Mouse (Mus musculus): ENCODE data around the gene Igsf6. TPM values are rescaled to one million over a fixed set of nuclear protein-coding genes. Genes with fewer than 3 reads are reported as not detected.

Gene Igsf6
- polyA plus RNA-seq (2015; fragmentation: Nextera tagmentation; extraction: Ambion mirVana) = 3.0 TPM in 2 replicates

DNA sequence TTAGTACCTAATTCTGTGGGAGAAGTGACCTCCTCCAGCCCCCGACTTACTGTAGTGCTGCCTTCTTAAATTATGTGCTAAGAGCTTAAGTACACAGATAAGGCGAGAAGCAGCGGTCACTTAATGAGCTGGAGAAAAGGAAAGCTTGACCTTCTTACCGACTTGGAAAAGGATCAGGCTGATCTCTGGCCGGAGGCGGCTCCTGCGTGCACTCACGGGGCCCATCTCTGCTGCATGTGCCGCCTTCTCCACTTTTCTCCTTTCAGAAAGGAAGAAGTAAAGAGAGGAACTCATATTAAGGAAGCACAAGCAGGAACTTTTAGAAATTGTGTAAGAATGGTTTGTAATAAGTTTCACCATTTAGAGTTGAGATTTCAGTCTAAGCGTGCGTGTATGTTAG is at the start of gene Igsf6:
TSS of gene Igsf6 (minus strand) at position 292 of the 400 bp plus-strand sequence.
- no peak within 1 kb of the TSS for H3K4me2 ChIP-seq (replicated peaks)
- no peak within 1 kb of the TSS for H3K9ac ChIP-seq
- peak within 1 kb of the TSS; percentile 7; the same call in 1 of the 2 replicates for H3K27ac ChIP-seq
- no peaks in the 10 kb centered on the region for H3K4me1 ChIP-seq (replicated peaks)
- peaks cover 21% of the 10 kb centered on the region for H3K36me3 ChIP-seq
- H3K4me3 ChIP-seq (replicated peaks) = no peak within 1 kb of the TSS
- no peak for ATAC-seq
- WGBS = 64% methylated on average over 11 of the region's 11 CpGs
- H3K9me3 ChIP-seq = no peaks in the 10 kb centered on the region
- H3K27me3 ChIP-seq (replicated peaks) = no peaks in the 10 kb centered on the region

DNA sequence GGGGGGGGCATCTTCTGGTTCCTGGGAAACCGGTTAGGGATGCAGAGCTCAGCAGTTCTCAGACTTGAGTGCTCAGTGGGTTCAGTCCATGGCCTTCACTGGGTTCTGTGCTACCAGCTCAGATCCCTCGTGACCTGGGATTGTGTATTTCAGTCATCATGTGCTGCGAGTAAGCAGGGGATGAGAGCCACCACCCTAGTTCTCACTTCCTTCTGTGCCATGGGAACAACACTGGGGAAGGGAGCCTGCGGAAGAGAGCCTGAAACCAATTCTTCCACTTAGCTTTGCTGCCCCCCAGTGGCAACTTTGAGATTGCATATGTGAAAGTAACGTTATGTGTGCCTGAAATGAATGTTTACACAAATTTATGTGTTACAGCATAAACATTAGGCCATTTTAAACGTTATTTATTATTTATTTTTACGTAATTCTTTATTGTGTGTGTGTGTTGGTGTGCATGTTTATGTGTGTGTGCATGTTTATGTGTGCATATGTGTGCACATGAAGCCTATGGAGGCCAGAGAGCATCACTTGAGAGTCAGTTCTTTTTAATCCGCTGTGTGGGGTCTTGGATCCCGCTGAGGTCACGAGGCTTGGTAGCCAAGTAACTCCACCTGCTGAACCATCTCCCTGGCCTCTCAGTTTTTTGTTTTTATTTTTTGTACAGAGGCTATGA is 45.9 kb upstream of the Igsf6 start:
- Histone ChIP-seq H3K27me3 (replicated peaks) (no peaks in the 10 kb centered on the region), H3K27ac (no peak overlapping the region), H3K9me3 (no peaks in the 10 kb centered on the region), H3K36me3 (no peaks in the 10 kb centered on the region), H3K4me1 (replicated peaks) (no peaks in the 10 kb centered on the region), H3K4me2 (replicated peaks) (no peak overlapping the region), H3K4me3 (replicated peaks) (no peak overlapping the region), H3K9ac (no peak overlapping the region)
- ATAC-seq = peak; percentile 82
- WGBS = 12% methylated on average over 10 of the region's 10 CpGs

DNA sequence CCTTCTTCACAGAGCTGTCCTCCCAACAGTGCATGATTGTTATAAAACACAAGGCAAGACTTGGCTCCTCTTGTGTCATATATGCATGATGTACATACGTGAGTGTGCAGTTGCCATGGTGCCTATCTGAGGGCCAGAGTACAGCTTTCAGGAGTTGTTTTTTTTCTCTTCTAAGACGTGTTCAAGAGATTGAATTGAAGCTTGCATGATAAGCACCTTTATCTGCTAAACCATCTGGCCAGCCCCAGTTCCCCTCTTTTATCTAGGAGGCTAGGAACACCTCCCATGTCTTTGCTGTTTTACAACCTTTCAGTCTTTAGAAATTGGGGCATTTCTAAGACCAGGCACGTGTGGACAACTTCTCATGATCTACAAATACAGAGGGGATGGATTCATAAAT is 37.4 kb upstream of the Igsf6 start:
- Histone ChIP-seq H3K4me1 (replicated peaks) (no peaks in the 10 kb centered on the region), H3K36me3 (no peaks in the 10 kb centered on the region), H3K9ac (no peak overlapping the region), H3K9me3 (no peaks in the 10 kb centered on the region), H3K27me3 (replicated peaks) (no peaks in the 10 kb centered on the region), H3K4me2 (replicated peaks) (no peak overlapping the region), H3K27ac (no peak overlapping the region), H3K4me3 (replicated peaks) (no peak overlapping the region)
- no peak for ATAC-seq
- WGBS = 54% methylated on average over 3 of the region's 3 CpGs

GRCm38 (mm10) chr7:121111321-121111720 is 36.9 kb upstream of the Igsf6 start:
- H3K36me3 ChIP-seq = no peaks in the 10 kb centered on the region
- 26% methylated on average over 3 of the region's 3 CpGs for WGBS
- no peaks in the 10 kb centered on the region for H3K9me3 ChIP-seq
- H3K4me2 ChIP-seq (replicated peaks) = no peak overlapping the region
- ATAC-seq = peak; percentile 28; the same call in 1 of the 2 replicates
- H3K4me1 ChIP-seq (replicated peaks) = no peaks in the 10 kb centered on the region
- no peak overlapping the region for H3K27ac ChIP-seq
- H3K9ac ChIP-seq = no peak overlapping the region
- H3K4me3 ChIP-seq (replicated peaks) = no peak overlapping the region
- H3K27me3 ChIP-seq (replicated peaks) = no peaks in the 10 kb centered on the region

DNA sequence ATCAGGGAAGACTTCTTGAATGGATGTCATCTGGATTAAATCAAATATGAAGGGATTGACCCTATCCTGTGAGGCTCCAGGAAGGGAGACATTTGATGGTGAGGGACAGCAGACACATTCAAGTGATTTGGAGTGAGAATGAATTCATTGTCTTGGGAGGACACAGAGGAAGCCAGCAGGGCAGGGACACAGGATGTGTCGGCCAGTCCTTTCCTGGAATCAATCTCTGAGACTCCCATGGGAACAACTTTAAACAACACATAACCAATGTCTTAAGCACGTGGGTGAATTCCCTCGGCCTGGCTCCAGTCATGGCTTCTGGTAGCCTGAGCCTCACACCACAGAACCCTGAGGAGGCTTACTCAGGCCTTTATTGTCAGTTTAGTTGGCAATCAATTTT is 33.5 kb upstream of the Igsf6 start:
- H3K9ac ChIP-seq = no peak overlapping the region
- H3K36me3 ChIP-seq = no peaks in the 10 kb centered on the region
- H3K4me3 ChIP-seq (replicated peaks) = no peak overlapping the region

GRCm38 (mm10) chr7:121098614-121099389 is 24.4 kb upstream of the Igsf6 start:
- Histone ChIP-seq H3K36me3 (no peaks in the 10 kb centered on the region), H3K27me3 (replicated peaks) (no peaks in the 10 kb centered on the region), H3K4me1 (replicated peaks) (no peaks in the 10 kb centered on the region), H3K27ac (no peak overlapping the region), H3K4me3 (replicated peaks) (no peak overlapping the region), H3K9me3 (no peaks in the 10 kb centered on the region), H3K9ac (no peak overlapping the region), H3K4me2 (replicated peaks) (no peak overlapping the region)
- WGBS = 65% methylated on average over 10 of the region's 10 CpGs
- ATAC-seq = no peak

More for the DNA sequence above, 33.5 kb upstream of the Igsf6 start:
- no peak overlapping the region for H3K4me2 ChIP-seq (replicated peaks)
- no peaks in the 10 kb centered on the region for H3K4me1 ChIP-seq (replicated peaks)
- no peak overlapping the region for H3K27ac ChIP-seq
- 57% methylated on average over 3 of the region's 3 CpGs for WGBS
- H3K9me3 ChIP-seq = no peaks in the 10 kb centered on the region
- no peaks in the 10 kb centered on the region for H3K27me3 ChIP-seq (replicated peaks)
- ATAC-seq = no peak

DNA sequence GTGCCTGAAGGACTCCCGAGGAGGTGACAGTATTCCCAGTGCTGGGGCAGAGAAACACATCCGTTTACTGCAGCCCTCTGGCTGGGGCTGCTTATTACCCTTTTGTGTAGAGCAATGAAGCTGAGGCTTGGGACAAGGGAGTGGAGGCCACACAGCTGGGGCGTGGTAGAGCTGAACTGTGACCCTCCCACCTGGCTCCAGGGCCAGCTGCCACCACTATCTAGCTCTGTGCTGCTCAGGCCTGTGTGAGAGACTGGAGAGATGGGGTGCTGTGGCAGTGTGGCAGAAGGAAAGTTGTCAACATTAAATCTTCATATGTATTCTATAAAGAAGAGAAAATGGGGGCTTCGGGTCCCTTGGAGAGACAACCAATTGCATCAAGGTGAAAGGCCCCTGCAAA is 18.7 kb upstream of the Igsf6 start:
- no peaks in the 10 kb centered on the region for H3K4me1 ChIP-seq (replicated peaks)
- H3K9me3 ChIP-seq = no peaks in the 10 kb centered on the region
- no peak overlapping the region for H3K27ac ChIP-seq
- no peaks in the 10 kb centered on the region for H3K27me3 ChIP-seq (replicated peaks)
- H3K36me3 ChIP-seq = no peaks in the 10 kb centered on the region
- no peak overlapping the region for H3K9ac ChIP-seq
- H3K4me2 ChIP-seq (replicated peaks) = no peak overlapping the region
- 58% methylated on average over 4 of the region's 4 CpGs for WGBS
- no peak; the same call in 1 of the 2 replicates for ATAC-seq
- no peak overlapping the region for H3K4me3 ChIP-seq (replicated peaks)

DNA sequence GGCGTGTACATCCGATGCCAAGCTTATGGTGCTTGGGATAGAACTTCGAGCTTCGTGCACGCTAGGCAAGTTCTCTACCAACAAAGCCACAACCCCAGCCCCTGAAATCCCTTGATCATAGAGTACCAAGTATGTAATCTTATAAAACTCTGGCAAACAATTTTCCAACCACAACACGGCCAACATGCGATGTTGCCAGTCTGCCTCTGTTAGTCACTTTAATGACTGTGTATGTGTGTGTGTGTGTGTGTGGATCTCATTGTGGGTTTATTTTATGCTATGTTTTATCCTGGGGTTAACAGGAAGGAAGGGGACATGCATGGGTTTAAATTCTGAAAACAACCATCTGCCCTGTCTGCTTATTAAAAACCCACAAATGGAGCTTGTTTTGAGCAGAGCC is 16.4 kb upstream of the Igsf6 start:
- Histone ChIP-seq H3K9me3 (no peaks in the 10 kb centered on the region), H3K27ac (no peak overlapping the region), H3K4me2 (replicated peaks) (no peak overlapping the region), H3K27me3 (replicated peaks) (no peaks in the 10 kb centered on the region), H3K9ac (no peak overlapping the region), H3K36me3 (no peaks in the 10 kb centered on the region), H3K4me1 (replicated peaks) (no peaks in the 10 kb centered on the region), H3K4me3 (replicated peaks) (no peak overlapping the region)
- WGBS = 87% methylated on average over 7 of the region's 7 CpGs
- ATAC-seq = no peak

DNA sequence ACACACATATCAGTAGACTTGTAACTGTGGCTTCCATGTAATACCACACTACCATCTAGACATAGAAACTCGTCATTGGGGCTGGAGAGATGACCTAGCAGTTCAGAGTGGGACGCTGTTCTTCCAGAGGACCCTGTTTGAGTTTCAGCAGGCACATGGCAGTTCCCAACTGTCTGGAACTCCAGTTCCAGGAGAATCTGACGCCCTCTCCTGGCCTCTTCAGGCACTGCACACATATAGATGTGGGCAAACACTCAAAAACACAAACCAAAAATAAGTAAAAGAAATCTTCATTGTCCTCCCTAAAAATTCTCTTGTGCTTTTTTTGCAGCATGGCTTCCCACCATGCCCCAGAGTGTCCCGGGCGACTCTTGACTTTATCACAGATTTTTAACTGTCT is 14.4 kb upstream of the Igsf6 start:
- Histone ChIP-seq H3K4me2 (replicated peaks) (no peak overlapping the region), H3K9me3 (no peaks in the 10 kb centered on the region), H3K4me3 (replicated peaks) (no peak overlapping the region), H3K4me1 (replicated peaks) (no peaks in the 10 kb centered on the region), H3K27ac (no peak overlapping the region), H3K27me3 (replicated peaks) (no peaks in the 10 kb centered on the region), H3K9ac (no peak overlapping the region), H3K36me3 (no peaks in the 10 kb centered on the region)
- 76% methylated on average over 5 of the region's 5 CpGs for WGBS
- no peak for ATAC-seq

DNA sequence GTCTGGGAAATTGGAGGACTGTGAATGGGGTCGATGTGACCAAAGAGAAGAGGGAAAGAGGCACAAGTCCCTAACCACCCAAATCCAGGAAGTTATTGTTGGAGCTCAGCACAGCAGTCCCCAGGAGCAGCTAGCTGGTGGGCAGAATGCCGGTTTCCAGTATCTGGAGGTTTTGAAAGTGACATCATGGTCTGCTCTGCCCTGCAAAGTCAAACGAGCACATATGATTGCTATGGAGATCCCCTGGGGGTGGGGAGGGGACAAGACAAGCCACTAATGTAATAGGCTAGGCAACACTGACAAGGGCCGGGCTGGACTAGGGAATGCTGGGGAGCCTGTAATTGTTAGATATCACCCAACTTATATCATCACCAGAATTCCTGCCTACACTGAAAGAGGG is 11.1 kb upstream of the Igsf6 start:
- Histone ChIP-seq H3K27me3 (replicated peaks) (no peaks in the 10 kb centered on the region), H3K9me3 (no peaks in the 10 kb centered on the region), H3K4me2 (replicated peaks) (no peak overlapping the region), H3K4me1 (replicated peaks) (no peaks in the 10 kb centered on the region), H3K4me3 (replicated peaks) (no peak overlapping the region), H3K36me3 (no peaks in the 10 kb centered on the region), H3K9ac (no peak overlapping the region), H3K27ac (no peak overlapping the region)
- ATAC-seq = no peak
- 23% methylated on average over 4 of the region's 4 CpGs for WGBS

GRCm38 (mm10) chr7:121084840-121085453 is 10.6 kb upstream of the Igsf6 start:
- Histone ChIP-seq H3K4me3 (replicated peaks) (no peak overlapping the region), H3K27me3 (replicated peaks) (no peaks in the 10 kb centered on the region), H3K36me3 (no peaks in the 10 kb centered on the region), H3K27ac (no peak overlapping the region), H3K4me1 (replicated peaks) (no peaks in the 10 kb centered on the region), H3K4me2 (replicated peaks) (no peak overlapping the region), H3K9me3 (no peaks in the 10 kb centered on the region), H3K9ac (no peak overlapping the region)
- 61% methylated on average over 8 of the region's 8 CpGs for WGBS
- no peak for ATAC-seq

GRCm38 (mm10) chr7:121082949-121083513 is 8.7 kb upstream of the Igsf6 start:
- H3K4me3 ChIP-seq (replicated peaks) = no peak overlapping the region
- no peak overlapping the region for H3K27ac ChIP-seq
- H3K27me3 ChIP-seq (replicated peaks) = no peaks in the 10 kb centered on the region
- H3K4me2 ChIP-seq (replicated peaks) = no peak overlapping the region
- 72% methylated on average over 9 of the region's 9 CpGs for WGBS
- H3K9me3 ChIP-seq = no peaks in the 10 kb centered on the region
- ATAC-seq = no peak
- no peaks in the 10 kb centered on the region for H3K4me1 ChIP-seq (replicated peaks)
- H3K36me3 ChIP-seq = no peaks in the 10 kb centered on the region
- no peak overlapping the region for H3K9ac ChIP-seq
